Mouse (Mus musculus) gastrocnemius, adult 2 months (tissue): Measurements from ENCODE around the gene Dcaf4. TPM values are rescaled to one million over a fixed set of nuclear protein-coding genes. Genes with fewer than 3 reads are reported as not detected.

Source experiments
- DNase-seq: peaks from one replicate; pipeline ENCODE4 v3.0.0; 2022
- H3K27ac ChIP-seq: fragments of 200-600 bp; 2 replicates; pipeline ENCODE4 v1.8.1; 2022; ENCODE audit warnings: mild to moderate bottlenecking
- H3K4me3 ChIP-seq: fragments of 200-600 bp; 2 replicates; pipeline ENCODE4 v1.8.1; 2022; ENCODE audit warnings: mild to moderate bottlenecking, moderate library complexity
- CTCF ChIP-seq: fragments of 200-600 bp; IDR thresholded peaks from 2 replicates; pipeline ENCODE4 v1.8.1; 2022; ENCODE audit warnings: antibody characterized with exemption, mild to moderate bottlenecking, moderate library complexity
- intact Hi-C: fragments of 180-260 bp; cut with DNase I; formaldehyde crosslinking; loops from one replicate; pipeline ENCODE4 v1.15.1; 2025
- long read RNA-seq, 2 experiments: library from polyadenylated mRNA; stranded (forward); transcript quantifications; one replicate each; pipeline ENCODE4 v2.0.0; 2021
- total RNA-seq, 2 experiments: library from RNA; stranded (reverse); gene quantifications; 2 replicates each; pipeline ENCODE4 v1.2.3; 2021

The Dcaf4 gene
- total RNA-seq, result 10 to 100 TPM; 18.0 to 24.5 TPM
- long read RNA-seq, experiment 1, transcript Dcaf4-201 (14 exons, 2,008 nt), result major isoform, 31 of 41 reads
- long read RNA-seq, experiment 1, partial matches to known transcripts, result 3 of 41 reads
- long read RNA-seq, experiment 1, other reads (novel, unspliced or antisense), result 6 of 41 reads
- long read RNA-seq, experiment 2, transcript Dcaf4-201 (14 exons, 2,008 nt), result major isoform, 48 of 59 reads
- long read RNA-seq, experiment 2, partial matches to known transcripts, result 1 of 59 reads
- long read RNA-seq, experiment 2, other reads (novel, unspliced or antisense), result 7 of 59 reads

DNA sequence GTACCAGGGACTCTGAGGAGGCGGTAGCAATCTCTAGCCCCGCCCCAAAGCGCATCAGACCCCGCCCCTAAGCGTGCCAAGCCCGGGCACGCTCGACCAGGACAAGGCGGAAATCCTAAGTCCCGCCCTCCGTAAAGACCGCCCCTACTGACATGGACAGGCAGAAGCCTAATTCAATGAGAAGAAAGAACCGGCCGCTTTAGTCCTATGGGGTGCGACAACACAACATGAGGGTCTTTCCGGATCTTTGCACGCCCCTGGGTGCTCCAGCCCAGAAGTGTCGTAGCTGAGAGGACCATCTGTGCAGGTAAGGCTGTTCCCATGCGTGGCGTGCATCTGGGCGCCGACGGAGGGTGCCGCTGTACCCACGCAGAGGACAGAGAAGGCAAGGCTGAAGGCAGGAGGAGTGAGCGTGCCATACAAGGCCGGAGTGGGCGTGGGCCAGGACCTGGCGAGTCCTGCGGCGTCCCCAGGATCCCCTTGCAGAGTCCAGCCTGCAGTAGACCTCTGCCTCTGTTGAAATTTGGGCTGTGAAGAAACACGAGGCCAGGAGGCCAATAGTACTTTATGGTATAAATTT, at the start of gene Dcaf4:
Gene Dcaf4, plus strand, starts transcription at position 156 of the 580 bp plus-strand sequence.
- TF ChIP-seq CTCF, result peak; percentile 46
- intact Hi-C loops, result loop anchor here (5.0 kb wide), 1 partner anchor 112 kb away; the partner anchor contains the start of gene Rbm25
- DNase-seq, result peak; percentile 98
- peak within 1 kb of the TSS; percentile 89 for H3K4me3 ChIP-seq
- H3K27ac ChIP-seq, result peak within 1 kb of the TSS; percentile 93

DNA sequence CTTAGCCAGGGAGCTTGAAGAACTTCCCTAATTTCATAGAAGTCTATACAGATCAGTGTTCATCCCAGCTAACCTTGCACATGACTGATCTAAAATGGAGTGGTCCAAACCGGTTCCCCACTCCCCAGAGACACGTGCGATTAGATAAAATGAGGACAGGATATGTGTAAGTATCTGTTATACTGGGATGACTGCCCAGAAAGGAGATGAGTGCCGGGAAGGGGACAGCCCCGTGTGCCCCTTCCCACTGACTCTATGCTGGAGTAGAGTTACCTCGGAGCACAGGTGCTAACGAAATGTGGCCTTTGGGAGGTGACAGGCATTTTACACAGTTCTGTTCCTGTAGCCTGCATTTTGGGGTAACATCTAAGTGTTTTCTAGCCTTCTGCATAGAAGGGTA, 48.5 kb upstream of the Dcaf4 start:
- Histone ChIP-seq H3K27ac (no peak overlapping the region; the same call in 1 of the 2 replicates), H3K4me3 (no peak overlapping the region)
- TF ChIP-seq CTCF, result no peak
- DNase-seq, result no peak
- intact Hi-C loops, result no loop called here

DNA sequence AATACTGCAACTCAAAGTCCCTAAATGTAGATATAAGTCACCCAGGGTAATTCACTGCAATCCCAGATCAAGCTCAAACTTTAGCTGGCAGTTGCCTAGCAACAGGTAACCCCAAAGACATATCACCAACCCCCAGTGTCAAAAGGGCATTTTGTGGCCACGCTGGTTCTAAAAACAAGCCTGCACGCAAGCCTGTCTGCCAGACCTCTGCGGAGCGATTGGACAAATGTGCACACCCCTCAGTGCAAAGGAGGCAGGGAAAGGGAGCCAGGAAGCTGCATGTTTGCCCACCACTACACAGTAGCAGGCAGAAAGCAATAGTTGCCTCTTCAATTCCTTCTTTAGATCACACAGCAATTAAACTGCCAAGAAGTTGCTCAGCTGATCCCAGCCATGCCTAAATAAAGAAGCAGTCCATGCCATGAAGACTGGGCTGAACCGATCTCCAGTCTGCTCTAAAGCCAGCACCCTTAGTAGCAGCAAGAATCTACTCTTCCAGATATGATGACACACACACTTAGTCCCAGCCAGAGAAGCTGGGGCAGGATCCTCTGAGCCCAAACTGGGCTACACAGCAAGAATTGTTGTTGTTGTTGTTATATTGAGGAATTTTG, 46.2 kb upstream of the Dcaf4 start:
- peak; percentile 55 for DNase-seq
- TF ChIP-seq CTCF, result no peak
- H3K4me3 ChIP-seq, result peak overlapping the region; percentile 51
- peak overlapping the region; percentile 88 for H3K27ac ChIP-seq
- intact Hi-C loops, result no loop called here

DNA sequence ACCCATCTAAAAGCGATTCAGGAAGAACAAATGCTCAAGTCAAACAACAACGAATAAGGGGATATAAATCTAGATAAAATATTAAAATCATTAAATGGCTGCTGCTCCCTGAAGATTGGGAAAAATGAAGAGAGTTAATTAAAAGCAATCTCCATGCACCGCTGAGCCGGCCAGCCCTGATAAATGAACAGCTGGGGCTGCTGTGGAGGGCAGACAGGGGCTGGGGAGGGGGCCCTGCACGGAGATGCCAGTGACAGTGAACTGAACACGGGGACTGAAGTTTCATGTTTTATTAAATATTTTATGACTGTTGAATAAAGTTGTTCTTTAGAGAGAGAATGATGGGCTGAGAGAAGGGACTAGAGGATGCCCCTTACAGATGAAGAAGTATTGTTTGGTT, 44.8 kb upstream of the Dcaf4 start:
- DNase-seq, result no peak
- H3K27ac ChIP-seq, result peak overlapping the region; percentile 88; the same call in 1 of the 2 replicates
- no peak for TF ChIP-seq CTCF
- intact Hi-C loops, result no loop called here
- no peak overlapping the region for H3K4me3 ChIP-seq

DNA sequence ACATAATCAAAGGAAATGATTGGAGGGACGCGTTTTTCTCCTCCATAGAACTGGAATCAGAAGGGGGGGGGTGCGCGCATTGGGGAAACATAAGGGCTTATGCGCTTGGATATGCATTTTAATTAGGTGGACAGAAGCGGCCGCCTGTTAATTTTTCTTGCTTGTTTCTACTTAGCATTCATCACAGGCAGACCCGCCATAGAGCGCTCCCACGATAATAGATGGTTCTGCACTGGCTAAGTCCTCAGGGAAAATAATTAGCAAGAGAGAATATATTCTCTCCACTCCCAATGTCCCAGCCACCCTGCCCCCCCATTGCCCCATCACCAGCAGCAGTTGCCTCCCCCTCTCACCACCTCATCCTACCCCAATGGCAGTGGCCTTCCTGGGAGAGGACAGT, 44.0 kb upstream of the Dcaf4 start:
- no peak for DNase-seq
- Histone ChIP-seq H3K27ac (no peak overlapping the region), H3K4me3 (no peak overlapping the region)
- intact Hi-C loops, result no loop called here
- no peak for TF ChIP-seq CTCF

DNA sequence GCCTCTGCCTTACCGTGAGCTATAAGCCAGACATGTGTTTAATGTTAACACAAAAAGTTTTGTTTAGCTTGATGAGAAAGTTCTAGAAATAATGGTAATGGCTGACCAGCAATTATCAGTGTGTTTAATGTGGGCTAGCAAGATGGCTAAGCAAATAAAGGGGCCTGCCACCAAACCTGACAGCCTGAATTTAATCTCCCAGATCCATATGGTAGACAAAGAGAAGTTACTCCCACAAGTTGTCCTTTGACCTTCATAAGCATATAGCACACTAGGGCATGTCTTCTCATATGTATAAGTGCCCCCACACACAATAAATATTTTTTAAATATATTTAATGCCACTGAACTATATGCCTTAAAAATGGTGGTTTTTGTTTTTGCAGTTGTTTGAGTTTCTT, 41.1 kb upstream of the Dcaf4 start:
- no peak for TF ChIP-seq CTCF
- no peak for DNase-seq
- intact Hi-C loops, result no loop called here
- H3K4me3 ChIP-seq, result no peak overlapping the region
- no peak overlapping the region for H3K27ac ChIP-seq

DNA sequence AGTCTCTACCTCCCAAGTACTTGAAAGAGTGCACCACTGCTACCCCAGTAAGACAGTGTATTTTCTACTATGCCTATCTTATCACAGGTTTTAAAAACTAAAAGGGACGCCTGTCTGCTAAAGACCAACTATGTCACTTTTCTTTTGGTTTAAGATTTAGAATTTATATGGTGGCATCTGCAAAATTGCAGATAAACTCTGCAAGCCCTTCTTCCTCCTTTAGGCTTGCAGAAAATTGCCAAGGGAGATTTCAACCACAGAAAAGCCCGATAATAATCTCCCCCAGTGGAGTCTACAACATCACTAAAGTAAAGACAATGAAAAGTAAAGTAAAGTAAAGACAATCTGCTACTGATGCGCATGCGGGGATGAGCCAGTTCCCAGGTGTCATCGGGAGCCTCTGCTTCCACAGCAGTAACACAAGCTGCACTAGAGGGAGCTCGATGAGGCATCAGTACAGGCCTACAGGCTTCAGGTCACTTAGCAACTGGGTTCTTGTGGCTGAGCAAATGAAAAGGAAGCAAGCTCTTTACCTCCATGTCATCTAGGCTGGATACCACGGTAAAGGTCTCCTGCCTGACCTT, 40.4 kb upstream of the Dcaf4 start:
- no peak overlapping the region for H3K27ac ChIP-seq
- intact Hi-C loops, result no loop called here
- no peak overlapping the region for H3K4me3 ChIP-seq
- no peak for DNase-seq
- TF ChIP-seq CTCF, result no peak

DNA sequence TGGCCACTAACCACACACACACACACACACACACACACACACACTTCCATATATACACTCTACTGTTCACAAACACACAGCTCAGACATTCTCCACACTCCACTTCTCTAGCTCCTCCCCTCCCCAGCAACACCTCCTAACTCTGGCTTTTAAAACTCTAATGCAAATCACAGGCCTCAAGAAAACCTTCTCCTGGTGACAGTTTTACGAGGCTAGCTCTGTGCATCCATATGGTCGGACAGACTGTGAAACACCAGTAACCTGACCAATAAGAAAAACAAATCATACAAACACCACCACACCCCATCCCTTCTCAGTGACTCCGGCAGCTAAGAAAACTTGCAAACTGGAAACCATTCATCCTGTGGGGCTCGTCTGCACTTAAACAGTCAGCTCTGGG, 38.8 kb upstream of the Dcaf4 start:
- no peak for TF ChIP-seq CTCF
- Histone ChIP-seq H3K4me3 (no peak overlapping the region), H3K27ac (no peak overlapping the region)
- no peak for DNase-seq
- intact Hi-C loops, result no loop called here

DNA sequence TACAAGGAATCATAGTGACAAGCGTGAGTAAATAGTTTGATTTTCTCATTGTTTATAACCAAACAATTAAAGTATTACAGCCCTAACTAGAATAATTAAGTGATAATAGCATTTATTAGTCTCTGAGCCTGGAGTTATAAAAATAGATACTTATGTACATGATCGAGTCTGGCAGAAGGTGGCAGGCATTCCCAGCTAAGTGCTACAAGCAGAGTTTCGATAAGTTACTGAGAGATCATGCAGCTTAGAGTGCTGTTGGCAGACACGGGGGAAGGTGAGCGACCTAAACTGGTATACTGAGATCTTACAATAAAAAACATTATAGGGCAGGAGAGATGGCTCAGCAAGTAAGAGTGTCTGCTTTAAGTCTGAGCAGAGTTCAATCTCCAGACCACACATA, 36.6 kb upstream of the Dcaf4 start:
- no peak overlapping the region for H3K4me3 ChIP-seq
- no peak for DNase-seq
- TF ChIP-seq CTCF, result no peak
- intact Hi-C loops, result no loop called here
- H3K27ac ChIP-seq, result no peak overlapping the region

DNA sequence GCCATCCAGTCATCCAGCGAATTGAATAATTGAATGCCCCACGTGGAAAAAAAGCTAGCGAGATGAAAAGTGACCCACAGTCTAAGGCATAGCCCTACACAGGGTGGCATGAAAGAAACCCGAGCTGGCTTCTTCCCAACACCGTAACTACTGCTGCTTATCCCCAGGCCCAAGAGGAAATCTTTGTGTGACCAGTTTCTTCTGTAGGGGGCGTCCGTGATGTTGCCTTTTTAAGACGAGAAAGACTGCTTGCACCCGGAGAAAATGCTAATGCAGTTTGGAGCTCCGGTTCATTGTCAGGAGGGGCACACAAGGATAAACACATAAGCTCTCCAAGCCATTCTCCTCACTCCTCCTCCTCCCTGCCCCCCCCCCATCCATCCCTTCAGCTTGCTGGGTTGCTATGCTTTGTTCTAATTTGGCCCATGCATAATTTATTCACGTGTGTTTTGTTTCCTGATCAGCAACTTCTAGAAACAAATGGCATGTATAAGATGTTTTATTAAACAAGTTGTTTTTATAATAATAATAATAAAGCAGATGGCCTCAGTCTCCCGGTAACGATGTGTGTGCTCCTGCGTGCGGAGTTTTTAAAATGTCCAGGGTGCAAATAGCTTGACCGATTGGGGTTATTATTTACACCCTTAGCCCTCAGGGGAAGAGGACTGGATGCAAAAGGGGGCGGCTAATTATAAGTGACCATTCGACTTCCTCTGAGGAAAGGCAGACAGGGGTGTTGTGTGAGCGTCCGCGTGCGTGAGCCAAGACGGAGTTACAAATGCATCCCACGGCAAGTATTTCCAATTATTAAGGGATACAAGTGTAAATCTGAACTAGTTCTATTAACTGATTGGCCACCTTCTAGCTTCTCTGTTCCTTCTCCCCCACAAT, 35.2 kb upstream of the Dcaf4 start:
- peak; percentile 39 for DNase-seq
- Histone ChIP-seq H3K4me3 (peak overlapping the region; percentile 96), H3K27ac (no peak overlapping the region)
- no peak for TF ChIP-seq CTCF
- intact Hi-C loops, result no loop called here

DNA sequence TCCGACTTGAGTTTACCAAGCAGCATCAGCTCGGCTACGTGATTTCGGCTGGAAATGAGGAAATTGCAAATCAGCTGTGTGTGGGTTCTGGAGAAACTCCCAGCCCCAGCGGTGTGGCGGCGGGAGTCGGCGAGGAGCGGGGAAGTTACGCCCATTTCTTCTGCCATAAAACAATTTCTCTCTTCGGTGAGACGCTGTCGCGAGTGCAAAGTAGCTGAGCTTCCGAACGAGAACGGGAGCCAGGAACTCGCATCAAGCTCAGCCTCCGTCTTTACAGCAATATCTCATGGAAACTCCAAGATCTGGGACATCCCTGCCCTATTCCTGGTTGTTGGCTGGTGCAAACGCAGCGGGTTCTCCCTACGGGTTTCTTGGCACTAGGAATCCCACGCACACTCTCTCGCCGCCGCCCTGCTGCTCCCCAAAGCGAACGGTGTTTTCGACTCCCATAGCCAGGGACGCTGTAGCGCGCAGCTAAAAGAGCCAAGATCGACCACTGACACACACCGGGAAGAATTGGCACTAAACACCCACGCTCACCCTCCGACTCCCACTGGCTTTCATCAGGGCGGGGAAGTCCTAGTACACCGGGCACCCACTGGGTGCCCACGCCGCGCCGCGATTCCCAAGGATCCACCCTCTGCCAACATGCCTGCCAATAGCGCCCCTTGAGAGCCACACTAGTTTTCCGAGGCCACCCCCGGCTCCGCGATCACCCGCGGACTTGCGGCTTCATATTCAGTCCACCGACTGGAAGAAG, 34.2 kb upstream of the Dcaf4 start:
- TF ChIP-seq CTCF, result no peak
- intact Hi-C loops, result loop anchor here (2.0 kb wide), 1 partner anchor 217 kb away; no protein-coding TSS in a partner anchor
- Histone ChIP-seq H3K27ac (peak overlapping the region; percentile 93), H3K4me3 (peak overlapping the region; percentile 96)
- DNase-seq, result peak; percentile 40
